Mouse (Mus musculus): ENCODE results near the gene Adrb1. TPM values are rescaled to one million over a fixed set of nuclear protein-coding genes. Genes with fewer than 3 reads are reported as not detected.
"Not testable (repeated sequence)": the region's sequence is repeated elsewhere in the genome, so short reads cannot be mapped to it uniquely, and the experiment has no call there.

Gene Adrb1
- polyA plus RNA-seq, 1 experiment = 81.9 TPM

GRCm38 (mm10) chr19:56736287-56736686, 14.3 kb downstream of the Adrb1 start:
- H3K4me3 ChIP-seq (replicated peaks; ENCODE audit: extremely low read depth, low read depth, low read length) = no peak overlapping the region
- TF ChIP-seq CTCF (IDR thresholded peaks at IDR 0.05; ENCODE audit: insufficient read depth, low read length) (no peak), POLR2A (IDR thresholded peaks at IDR 0.05; ENCODE audit: borderline replicate concordance, extremely low read depth, low read depth, low read length) (no peak)
- H3K4me1 ChIP-seq (ENCODE audit: control insufficient read depth, insufficient read depth, low read length) = peaks cover 5% of the 10 kb centered on the region
- DNase-seq = no peak
- 30% methylated on average over 5 of the region's 5 CpGs for WGBS

GRCm38 (mm10) chr19:56745061-56745460, 23.1 kb downstream of the Adrb1 start:
- 67% methylated on average over 7 of the region's 7 CpGs for WGBS
- TF ChIP-seq POLR2A (IDR thresholded peaks at IDR 0.05; ENCODE audit: borderline replicate concordance, extremely low read depth, low read depth, low read length) = no peak
- peak; percentile 59 for TF ChIP-seq CTCF (IDR thresholded peaks at IDR 0.05; ENCODE audit: insufficient read depth, low read length)
- Histone ChIP-seq H3K4me1 (ENCODE audit: control insufficient read depth, insufficient read depth, low read length) (peaks cover 8% of the 10 kb centered on the region), H3K4me3 (replicated peaks; ENCODE audit: extremely low read depth, low read depth, low read length) (no peak overlapping the region)
- DNase-seq = no peak

- H3K4me1 ChIP-seq (ENCODE audit: control insufficient read depth, insufficient read depth, low read length) = peaks cover 8% of the 10 kb centered on the region
- H3K4me3 ChIP-seq (replicated peaks; ENCODE audit: extremely low read depth, low read depth, low read length) = no peak overlapping the region
- 76% methylated on average over 6 of the region's 6 CpGs for WGBS
- TF ChIP-seq CTCF (IDR thresholded peaks at IDR 0.05; ENCODE audit: insufficient read depth, low read length) (no peak), POLR2A (IDR thresholded peaks at IDR 0.05; ENCODE audit: borderline replicate concordance, extremely low read depth, low read depth, low read length) (no peak)
- DNase-seq = no peak
These were observed 23.5 kb downstream of the Adrb1 start for GRCm38 (mm10) chr19:56745528-56745927.

DNA sequence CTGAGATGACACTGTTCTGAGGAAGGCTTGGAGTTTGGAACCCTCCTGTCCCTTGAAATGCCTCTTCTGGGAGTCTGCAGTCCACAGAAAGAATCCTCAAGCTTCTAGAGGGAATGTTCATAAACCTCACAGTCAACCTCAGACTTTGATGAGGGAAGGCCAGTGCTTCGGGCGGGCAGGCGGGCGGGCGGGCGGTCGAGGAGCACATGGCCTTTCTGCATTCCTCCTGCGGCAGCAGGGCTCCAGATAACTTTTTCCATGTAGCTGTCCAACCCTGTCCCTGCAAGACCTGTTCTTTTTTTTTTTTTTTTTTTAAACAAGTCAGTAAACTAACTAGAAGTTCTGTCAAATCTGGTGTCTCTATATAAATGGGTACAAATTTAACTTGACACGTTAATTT, 24.6 kb downstream of the Adrb1 start:
- no peak overlapping the region for H3K4me3 ChIP-seq (replicated peaks; ENCODE audit: extremely low read depth, low read depth, low read length)
- no peak for DNase-seq
- TF ChIP-seq CTCF (IDR thresholded peaks at IDR 0.05; ENCODE audit: insufficient read depth, low read length) (no peak), POLR2A (IDR thresholded peaks at IDR 0.05; ENCODE audit: borderline replicate concordance, extremely low read depth, low read depth, low read length) (no peak)
- peaks cover 8% of the 10 kb centered on the region for H3K4me1 ChIP-seq (ENCODE audit: control insufficient read depth, insufficient read depth, low read length)
- WGBS = 85% methylated on average over 9 of the region's 9 CpGs

GRCm38 (mm10) chr19:56747878-56748277, 25.9 kb downstream of the Adrb1 start:
- Histone ChIP-seq H3K4me3 (replicated peaks; ENCODE audit: extremely low read depth, low read depth, low read length) (no peak overlapping the region), H3K4me1 (ENCODE audit: control insufficient read depth, insufficient read depth, low read length) (peaks cover 8% of the 10 kb centered on the region)
- TF ChIP-seq POLR2A (IDR thresholded peaks at IDR 0.05; ENCODE audit: borderline replicate concordance, extremely low read depth, low read depth, low read length) = no peak
- TF ChIP-seq CTCF (IDR thresholded peaks at IDR 0.05; ENCODE audit: insufficient read depth, low read length) = no peak
- no peak for DNase-seq
- WGBS = 72% methylated on average over 10 of the region's 10 CpGs

DNA sequence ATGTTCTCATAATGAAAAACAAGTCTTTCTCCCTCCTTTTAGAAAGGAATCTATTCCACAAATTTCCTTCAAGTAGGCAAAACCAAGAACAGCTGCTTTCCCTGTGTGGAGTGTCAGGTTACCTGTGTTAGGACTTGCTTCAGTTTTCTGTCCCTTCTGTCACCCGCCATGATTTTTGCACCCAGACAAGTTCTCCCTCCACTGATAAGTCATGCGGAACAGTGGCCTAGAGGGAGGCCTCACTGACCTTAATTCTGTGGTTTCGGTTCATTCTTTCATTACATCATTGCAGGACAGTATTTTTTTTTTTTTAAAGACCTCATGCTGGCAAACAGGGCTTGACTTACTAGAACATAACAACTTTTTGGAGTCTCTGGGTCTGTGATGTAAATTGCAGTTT, 27.3 kb downstream of the Adrb1 start:
- Histone ChIP-seq H3K4me3 (replicated peaks; ENCODE audit: extremely low read depth, low read depth, low read length) (no peak overlapping the region), H3K4me1 (ENCODE audit: control insufficient read depth, insufficient read depth, low read length) (peaks cover 6% of the 10 kb centered on the region)
- DNase-seq = no peak
- TF ChIP-seq CTCF (IDR thresholded peaks at IDR 0.05; ENCODE audit: insufficient read depth, low read length) (no peak), POLR2A (IDR thresholded peaks at IDR 0.05; ENCODE audit: borderline replicate concordance, extremely low read depth, low read depth, low read length) (no peak)
- WGBS = 52% methylated on average over 3 of the region's 3 CpGs

DNA sequence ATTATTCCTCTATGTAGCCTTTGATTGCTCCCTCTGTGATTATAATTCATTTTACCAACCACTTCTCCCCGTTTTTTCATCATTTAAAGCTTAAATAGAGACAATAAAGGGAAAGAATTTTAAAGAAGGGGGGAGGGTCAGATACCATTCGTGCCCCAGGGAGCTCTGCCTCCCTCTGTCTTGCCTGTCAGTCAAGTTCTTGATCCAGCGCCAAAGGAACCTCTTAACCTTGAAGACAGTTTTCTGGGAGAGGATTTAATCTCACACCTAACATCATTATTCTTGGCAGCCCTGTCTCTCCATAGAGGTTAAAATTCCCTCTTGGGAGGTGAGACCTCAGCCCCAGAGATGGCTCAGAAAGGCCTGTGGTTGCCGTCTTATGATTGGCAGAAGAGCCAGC, 28.7 kb downstream of the Adrb1 start:
- Histone ChIP-seq H3K4me1 (ENCODE audit: control insufficient read depth, insufficient read depth, low read length) (no peaks in the 10 kb centered on the region), H3K4me3 (replicated peaks; ENCODE audit: extremely low read depth, low read depth, low read length) (no peak overlapping the region)
- TF ChIP-seq POLR2A (IDR thresholded peaks at IDR 0.05; ENCODE audit: borderline replicate concordance, extremely low read depth, low read depth, low read length) (no peak), CTCF (IDR thresholded peaks at IDR 0.05; ENCODE audit: insufficient read depth, low read length) (no peak)
- 52% methylated on average over 4 of the region's 4 CpGs for WGBS
- no peak for DNase-seq

DNA sequence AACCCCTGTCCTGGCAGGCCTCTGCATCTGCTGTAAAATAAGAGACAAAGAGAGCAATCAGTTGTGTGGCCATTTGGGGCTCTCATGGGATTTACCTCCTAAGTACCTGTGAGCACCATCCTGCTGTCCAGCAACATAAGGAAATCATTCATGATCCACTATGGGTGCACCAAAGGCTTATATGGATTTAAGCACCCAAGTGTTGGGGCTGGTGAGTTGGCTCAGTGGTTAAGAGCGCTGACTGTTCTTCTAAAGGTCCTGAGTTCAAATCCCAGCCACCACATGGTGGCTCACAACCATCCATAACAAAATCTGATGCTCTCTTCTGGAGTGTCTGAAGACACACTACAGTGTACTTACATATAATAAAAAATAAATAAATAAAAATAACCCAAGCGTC, 32.5 kb downstream of the Adrb1 start:
- H3K4me1 ChIP-seq (ENCODE audit: control insufficient read depth, insufficient read depth, low read length); DNase-seq; H3K4me3 ChIP-seq (replicated peaks; ENCODE audit: extremely low read depth, low read depth, low read length): not testable (repeated sequence)
- WGBS = 93% methylated on average over 2 of the region's 2 CpGs

DNA sequence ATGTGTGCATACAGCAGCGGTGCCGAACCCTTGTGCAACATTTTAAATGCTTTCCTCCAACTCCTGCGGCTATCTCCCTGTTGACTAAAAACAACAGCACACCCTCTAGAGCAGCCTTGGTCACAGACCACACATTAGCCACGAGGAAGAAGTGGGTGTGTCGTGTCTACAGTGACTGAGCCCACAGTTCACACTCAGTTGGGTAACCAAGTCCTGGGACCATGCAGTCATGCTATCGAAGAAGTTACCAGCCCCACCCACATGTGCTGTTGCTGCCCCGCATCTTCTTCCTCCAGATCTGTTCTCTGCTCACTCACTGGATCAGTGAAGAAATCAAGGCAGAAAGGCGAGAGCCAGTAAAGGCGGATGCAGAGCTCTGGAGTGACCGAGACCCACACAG, 34.4 kb downstream of the Adrb1 start:
- no peak for TF ChIP-seq CTCF (IDR thresholded peaks at IDR 0.05; ENCODE audit: insufficient read depth, low read length)
- TF ChIP-seq POLR2A (IDR thresholded peaks at IDR 0.05; ENCODE audit: borderline replicate concordance, extremely low read depth, low read depth, low read length) = no peak
- 70% methylated on average over 10 of the region's 10 CpGs for WGBS
- no peaks in the 10 kb centered on the region for H3K4me1 ChIP-seq (ENCODE audit: control insufficient read depth, insufficient read depth, low read length)
- H3K4me3 ChIP-seq (replicated peaks; ENCODE audit: extremely low read depth, low read depth, low read length) = no peak overlapping the region
- no peak for DNase-seq

- no peak for DNase-seq
- H3K4me1 ChIP-seq (ENCODE audit: control insufficient read depth, insufficient read depth, low read length) = no peaks in the 10 kb centered on the region
- H3K4me3 ChIP-seq (replicated peaks; ENCODE audit: extremely low read depth, low read depth, low read length) = no peak overlapping the region
- WGBS = 96% methylated on average over 2 of the region's 2 CpGs
- no peak for TF ChIP-seq CTCF (IDR thresholded peaks at IDR 0.05; ENCODE audit: insufficient read depth, low read length)
- TF ChIP-seq POLR2A (IDR thresholded peaks at IDR 0.05; ENCODE audit: borderline replicate concordance, extremely low read depth, low read depth, low read length) = no peak
These were observed 36.3 kb downstream of the Adrb1 start for GRCm38 (mm10) chr19:56758311-56758710.

DNA sequence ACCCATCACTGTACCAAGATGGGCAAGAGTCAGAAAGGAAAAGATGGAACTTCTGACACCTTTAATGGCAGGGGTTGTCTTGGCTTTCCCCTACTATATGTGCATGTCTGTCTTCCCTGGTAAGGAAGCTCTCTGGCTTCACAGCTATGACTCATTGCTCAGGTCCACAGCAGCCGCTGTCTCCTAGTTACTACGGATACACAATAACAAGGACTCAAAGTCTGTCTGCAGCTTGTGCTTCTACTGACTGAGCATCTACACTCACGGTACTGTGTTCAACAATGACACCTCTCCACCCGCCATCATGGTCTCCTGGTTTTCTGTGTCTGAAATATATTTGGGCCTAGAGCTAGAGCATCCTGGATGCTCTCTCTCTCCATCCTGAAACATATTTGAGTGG, 37.7 kb downstream of the Adrb1 start:
- Histone ChIP-seq H3K4me1 (ENCODE audit: control insufficient read depth, insufficient read depth, low read length) (no peaks in the 10 kb centered on the region), H3K4me3 (replicated peaks; ENCODE audit: extremely low read depth, low read depth, low read length) (no peak overlapping the region)
- TF ChIP-seq POLR2A (IDR thresholded peaks at IDR 0.05; ENCODE audit: borderline replicate concordance, extremely low read depth, low read depth, low read length) = no peak
- no peak for TF ChIP-seq CTCF (IDR thresholded peaks at IDR 0.05; ENCODE audit: insufficient read depth, low read length)
- DNase-seq = no peak
- WGBS = 71% methylated on average over 4 of the region's 4 CpGs

All from lung, adult 2 months (tissue).